Mouse (Mus musculus) heart, embryonic 16.5 days (tissue): Measurements from ENCODE around the gene Rel. TPM values are rescaled to one million over a fixed set of nuclear protein-coding genes. Genes with fewer than 3 reads are reported as not detected.

Experiments used
- ATAC-seq: fragments of 200-750 bp; cut with Nextera tagmentation; replicated peaks from 2 replicates; pipeline ENCODE4 v1.8.0; 2017; ENCODE audit warnings: moderate number of reproducible peaks; ENCODE audit not compliant: insufficient read depth, low FRiP score; ENCODE audit errors: extremely low read depth
- H3K27ac ChIP-seq: fragments of 300-500 bp; sonication (generic); 2 replicates; pipeline ENCODE4 v1.5.1; 2014; ENCODE audit warnings: mild to moderate bottlenecking, low read length, control low read depth, moderate library complexity
- H3K27me3 ChIP-seq: fragments of 300-500 bp; sonication (generic); 2 replicates; pipeline ENCODE4 v1.6.1; 2014; ENCODE audit warnings: low read length, mixed read lengths; ENCODE audit not compliant: control insufficient read depth, insufficient read depth
- H3K36me3 ChIP-seq: fragments of 300-500 bp; sonication (generic); 2 replicates; pipeline ENCODE4 v1.6.1; 2014; ENCODE audit not compliant: control insufficient read depth, insufficient read depth
- H3K4me1 ChIP-seq: fragments of 300-500 bp; sonication (generic); 2 replicates; pipeline ENCODE4 v1.6.1; 2014; ENCODE audit warnings: low read length, mixed read lengths; ENCODE audit not compliant: control insufficient read depth, insufficient read depth
- H3K4me2 ChIP-seq: fragments of 300-500 bp; sonication (generic); 2 replicates; pipeline ENCODE4 v1.6.1; 2014; ENCODE audit warnings: low read depth, mild to moderate bottlenecking, control low read depth, low read length
- H3K4me3 ChIP-seq: fragments of 300-500 bp; sonication (generic); 2 replicates; pipeline ENCODE4 v1.5.1; 2014; ENCODE audit warnings: mild to moderate bottlenecking, control low read depth, low read length
- H3K9ac ChIP-seq: fragments of 300-500 bp; sonication (generic); 2 replicates; pipeline ENCODE4 v1.6.1; 2014; ENCODE audit warnings: low read length, control low read depth
- H3K9me3 ChIP-seq: fragments of 300-500 bp; sonication (generic); replicated peaks from 2 replicates; pipeline ENCODE4 v1.6.1; 2016; ENCODE audit warnings: low read length; ENCODE audit not compliant: control insufficient read depth
- WGBS: fragments of 180-500 bp; shearing (Covaris S2); extraction: QIAGEN DNeasy Blood & Tissue Kit; methylation state at CpG from one replicate; pipeline ENCODE4 v1.1.7; 2014; 5-methylcytosine and 5-hydroxymethylcytosine counted together
- polyA plus RNA-seq: library from polyadenylated mRNA; unstranded; fragments of >200 nt; fragmentation: Nextera tagmentation; extraction: Ambion mirVana; gene quantifications from 2 replicates; pipeline ENCODE4 v1.2.1, GENCODE M21; 2015

The Rel gene
- polyA plus RNA-seq, 1 experiment from 2014 or later, result 1.6 TPM

DNA sequence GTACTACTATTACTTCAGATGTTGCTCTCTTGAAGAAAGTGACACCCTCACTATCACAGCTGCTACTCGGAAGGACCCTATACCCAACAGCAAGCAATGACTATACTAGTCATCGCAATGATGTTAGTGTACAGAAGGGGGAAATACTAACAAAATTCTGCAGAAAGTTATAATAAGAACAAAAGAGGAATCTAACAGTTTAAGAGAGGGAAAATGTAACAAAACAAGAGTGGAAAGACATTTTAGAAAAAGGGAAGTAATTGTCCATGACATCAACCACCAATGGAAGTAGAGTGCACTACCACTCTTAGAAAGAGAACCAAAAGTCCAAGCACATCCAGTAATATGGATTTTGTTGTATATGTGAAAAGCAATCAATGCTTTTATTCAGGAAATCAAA lies 8.1 kb downstream of the Rel start:
- Histone ChIP-seq H3K4me1 (no peaks in the 10 kb centered on the region), H3K9ac (no peak overlapping the region), H3K27me3 (no peaks in the 10 kb centered on the region), H3K27ac (no peak overlapping the region), H3K4me2 (no peak overlapping the region), H3K4me3 (no peak overlapping the region), H3K36me3 (no peaks in the 10 kb centered on the region), H3K9me3 (no peaks in the 10 kb centered on the region)
- WGBS, result 95% methylated on average over 2 of the region's 2 CpGs
- no peak for ATAC-seq

DNA sequence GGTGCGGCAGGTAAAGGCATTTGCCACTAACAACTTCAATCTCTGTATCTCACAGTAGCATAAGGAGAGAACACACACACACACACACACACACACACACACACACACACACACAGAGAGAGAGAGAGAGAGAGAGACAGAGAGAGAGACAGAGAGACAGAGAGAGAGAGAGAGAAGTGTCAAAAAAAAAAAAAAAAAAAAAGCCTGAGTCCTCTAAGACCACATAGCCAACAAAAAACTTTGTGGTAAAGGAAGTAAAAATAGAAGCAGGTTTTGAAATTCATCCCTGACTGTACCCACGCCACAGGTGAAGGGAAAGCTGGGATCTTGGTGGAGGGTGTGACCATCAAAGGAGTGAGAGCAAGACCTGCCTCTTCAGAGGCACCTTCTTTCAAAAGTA lies 12.6 kb downstream of the Rel start:
- 75% methylated on average over 2 of the region's 2 CpGs for WGBS
- Histone ChIP-seq H3K9ac (no peak overlapping the region), H3K9me3 (no peaks in the 10 kb centered on the region), H3K36me3 (peaks cover 2% of the 10 kb centered on the region; the same call in 1 of the 2 replicates), H3K4me1 (no peaks in the 10 kb centered on the region), H3K4me3 (no peak overlapping the region), H3K4me2 (no peak overlapping the region), H3K27ac (no peak overlapping the region), H3K27me3 (no peaks in the 10 kb centered on the region)
- no peak for ATAC-seq

- no peaks in the 10 kb centered on the region for H3K4me1 ChIP-seq
- H3K9me3 ChIP-seq, result no peaks in the 10 kb centered on the region
- ATAC-seq, result no peak
- H3K9ac ChIP-seq, result no peak overlapping the region
- H3K36me3 ChIP-seq, result peaks cover 5% of the 10 kb centered on the region; the same call in 1 of the 2 replicates
- no peak overlapping the region for H3K4me2 ChIP-seq
- no peak overlapping the region for H3K4me3 ChIP-seq
- H3K27ac ChIP-seq, result no peak overlapping the region
- no peaks in the 10 kb centered on the region for H3K27me3 ChIP-seq
Observed at GRCm38 (mm10) chr11:23754329-23754728, 16.4 kb downstream of the Rel start.

- H3K9ac ChIP-seq, result no peak overlapping the region
- H3K9me3 ChIP-seq, result no peaks in the 10 kb centered on the region
- no peak overlapping the region for H3K27ac ChIP-seq
- no peaks in the 10 kb centered on the region for H3K27me3 ChIP-seq
- peaks cover 5% of the 10 kb centered on the region; the same call in 1 of the 2 replicates for H3K36me3 ChIP-seq
- H3K4me2 ChIP-seq, result no peak overlapping the region
- no peaks in the 10 kb centered on the region for H3K4me1 ChIP-seq
- WGBS, result 80% methylated on average over 1 of the region's 1 CpGs
- ATAC-seq, result no peak
- no peak overlapping the region for H3K4me3 ChIP-seq
Observed at GRCm38 (mm10) chr11:23753136-23753710, 17.5 kb downstream of the Rel start.

GRCm38 (mm10) chr11:23746102-23746501 lies 24.7 kb downstream of the Rel start:
- H3K27me3 ChIP-seq, result no peaks in the 10 kb centered on the region
- no peak overlapping the region for H3K4me3 ChIP-seq
- WGBS, result 88% methylated on average over 4 of the region's 4 CpGs
- no peak overlapping the region for H3K4me2 ChIP-seq
- no peak overlapping the region for H3K9ac ChIP-seq
- H3K27ac ChIP-seq, result no peak overlapping the region
- peaks cover 11% of the 10 kb centered on the region for H3K36me3 ChIP-seq
- no peaks in the 10 kb centered on the region for H3K9me3 ChIP-seq
- no peaks in the 10 kb centered on the region for H3K4me1 ChIP-seq
- no peak for ATAC-seq

DNA sequence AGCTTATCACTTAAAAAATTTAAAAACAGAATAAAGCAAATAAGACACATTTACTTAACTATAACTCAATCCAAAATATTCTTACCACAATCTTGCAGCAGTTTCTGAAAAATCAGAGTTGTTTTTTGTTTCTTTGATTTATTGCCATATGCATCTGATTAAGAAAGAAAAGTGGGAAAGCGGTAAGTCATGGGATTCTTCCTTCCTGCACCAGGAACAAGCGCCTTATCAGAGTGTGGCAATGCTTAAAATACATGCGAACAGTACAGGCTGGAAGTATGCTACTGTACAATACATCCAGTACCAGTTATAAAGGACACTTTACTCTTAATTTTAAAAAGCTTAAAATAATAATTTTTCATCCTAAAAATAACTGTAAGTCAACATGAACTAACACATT lies 26.4 kb downstream of the Rel start:
- Histone ChIP-seq H3K4me2 (no peak overlapping the region), H3K4me1 (no peaks in the 10 kb centered on the region)

DNA sequence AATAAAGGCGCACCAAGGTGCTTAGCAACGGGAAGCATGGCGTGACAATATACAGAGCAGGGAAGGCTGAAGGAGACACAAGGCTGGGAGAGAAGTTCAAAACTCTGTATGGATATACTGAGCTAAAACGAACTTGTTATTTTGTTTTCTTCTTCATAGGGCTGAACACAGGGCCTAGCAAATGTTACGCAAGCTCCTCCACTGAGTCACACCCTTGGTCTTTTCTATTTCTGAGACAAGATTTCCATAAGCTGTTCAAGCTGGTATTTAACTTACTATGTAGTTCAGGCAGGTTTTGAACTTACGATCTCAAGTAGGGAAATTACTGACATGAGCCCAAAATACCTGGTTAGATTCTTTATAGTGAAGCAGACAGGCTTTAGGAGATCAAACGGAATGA lies 29.4 kb downstream of the Rel start:
- ATAC-seq, result no peak
- Histone ChIP-seq H3K9me3 (no peaks in the 10 kb centered on the region), H3K36me3 (peaks cover 12% of the 10 kb centered on the region), H3K27me3 (no peaks in the 10 kb centered on the region), H3K4me1 (no peaks in the 10 kb centered on the region), H3K4me2 (no peak overlapping the region), H3K4me3 (no peak overlapping the region), H3K9ac (no peak overlapping the region), H3K27ac (no peak overlapping the region)
- WGBS, result 91% methylated on average over 7 of the region's 7 CpGs

More for the DNA sequence above, 26.4 kb downstream of the Rel start:
- no peaks in the 10 kb centered on the region for H3K9me3 ChIP-seq
- 61% methylated on average over 3 of the region's 3 CpGs for WGBS
- peaks cover 12% of the 10 kb centered on the region for H3K36me3 ChIP-seq
- no peak overlapping the region for H3K4me3 ChIP-seq
- no peak for ATAC-seq
- no peak overlapping the region for H3K27ac ChIP-seq
- H3K9ac ChIP-seq, result no peak overlapping the region
- H3K27me3 ChIP-seq, result no peaks in the 10 kb centered on the region

DNA sequence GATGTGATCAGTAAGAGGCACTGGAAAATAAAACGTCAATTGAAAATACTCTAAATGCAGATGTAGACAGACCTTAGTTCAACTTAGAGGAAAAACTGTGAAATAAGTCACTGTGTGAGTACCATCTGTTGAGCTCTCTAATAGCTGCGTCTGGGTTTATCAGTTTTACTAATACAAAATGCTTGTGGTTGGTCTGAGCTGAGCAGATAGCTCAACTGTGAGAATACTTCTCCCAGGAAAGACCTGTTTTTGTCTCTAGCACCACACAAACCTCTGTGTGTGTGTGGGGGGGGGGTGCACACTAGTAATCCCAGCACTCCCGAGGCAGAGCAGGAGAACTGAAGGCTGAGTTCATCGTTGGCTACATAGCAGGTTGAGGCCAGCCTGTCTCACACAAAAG lies 29.9 kb downstream of the Rel start:
- 62% methylated on average over 4 of the region's 4 CpGs for WGBS
- no peak for ATAC-seq
- no peak overlapping the region for H3K27ac ChIP-seq
- H3K4me3 ChIP-seq, result no peak overlapping the region
- no peaks in the 10 kb centered on the region for H3K27me3 ChIP-seq
- H3K9ac ChIP-seq, result no peak overlapping the region
- no peak overlapping the region for H3K4me2 ChIP-seq
- no peaks in the 10 kb centered on the region for H3K4me1 ChIP-seq
- peaks cover 12% of the 10 kb centered on the region for H3K36me3 ChIP-seq
- H3K9me3 ChIP-seq, result no peaks in the 10 kb centered on the region

- H3K4me1 ChIP-seq, result no peaks in the 10 kb centered on the region
- no peak overlapping the region for H3K4me3 ChIP-seq
- no peak for ATAC-seq
- no peaks in the 10 kb centered on the region for H3K27me3 ChIP-seq
- no peak overlapping the region for H3K27ac ChIP-seq
- no peak overlapping the region for H3K4me2 ChIP-seq
- H3K36me3 ChIP-seq, result peaks cover 4% of the 10 kb centered on the region; the same call in 1 of the 2 replicates
- H3K9ac ChIP-seq, result no peak overlapping the region
- no peaks in the 10 kb centered on the region; the same call in 1 of the 2 replicates for H3K9me3 ChIP-seq
Observed at GRCm38 (mm10) chr11:23735820-23736470, 34.8 kb downstream of the Rel start.
